Mouse (Mus musculus) C2C12 (cell line): ENCODE measurements at regions not wholly inside any gene's neighbourhood (a gene's known extent, or its start where the extent isn't known, plus 50 kb on each side); places are given as distances from the start of the nearest gene placed in this dataset.

ENCODE experiments used
- CTCF ChIP-seq: IDR thresholded peaks from one replicate; pipeline ENCODE4 v1.5.1; 2011; ENCODE audit not compliant: control insufficient read depth, insufficient read depth, insufficient read length
- MYOD1 ChIP-seq: IDR thresholded peaks from one replicate; pipeline ENCODE4 v1.6.1; 2011; ENCODE audit warnings: low read depth; ENCODE audit not compliant: control insufficient read depth, insufficient read length

- TF ChIP-seq CTCF (no peak), MYOD1 (no peak)
These were observed 72.3 kb upstream of the Vangl1 start for GRCm38 (mm10) chr3:102276758-102277157.
